Mouse (Mus musculus): ENCODE measurements around the gene Gata3. TPM values are rescaled to one million over a fixed set of nuclear protein-coding genes. Genes with fewer than 3 reads are reported as not detected.
A peak's percentile ranks its signal among the peaks of the same experiment; 100 is the strongest.

Gene Gata3
- polyA plus RNA-seq, 1 experiment from 2014 or later, result 7.5 TPM

DNA sequence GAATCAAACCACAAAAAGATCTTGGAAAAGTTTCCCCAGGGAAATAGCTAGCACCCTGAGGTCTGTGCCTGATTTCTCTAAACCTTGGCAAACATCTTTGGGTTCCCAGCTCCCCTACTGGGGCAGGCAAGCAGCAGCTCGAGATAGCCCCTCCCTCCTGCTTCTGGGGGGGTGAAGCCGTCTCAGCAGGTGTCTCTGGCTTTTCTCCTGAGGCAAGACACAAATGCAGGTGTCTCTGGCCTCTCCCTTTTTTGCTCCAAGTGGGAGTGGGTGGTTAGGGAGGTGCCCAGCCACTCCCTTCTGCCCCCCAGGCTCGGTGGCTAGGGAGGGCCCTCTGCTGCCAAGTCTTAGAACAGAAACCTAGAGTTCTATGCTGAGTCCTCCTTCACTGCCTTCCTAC is 62.2 kb downstream of the Gata3 start:
- ATAC-seq (ENCODE audit: low FRiP score, low TSS enrichment) (no peak), DNase-seq (ENCODE audit: low spot score) (no peak)

GRCm38 (mm10) chr2:9820611-9821010 is 69.2 kb downstream of the Gata3 start:
- no peaks in the 10 kb centered on the region for H3K27me3 ChIP-seq (ENCODE audit: control insufficient read depth, insufficient read depth, low read length)
- H3K9ac ChIP-seq (ENCODE audit: low read length), result no peak overlapping the region
- H3K9me3 ChIP-seq (ENCODE audit: control insufficient read depth, low read length), result no peaks in the 10 kb centered on the region
- ATAC-seq (ENCODE audit: low FRiP score, low TSS enrichment) (no peak), DNase-seq (ENCODE audit: low spot score) (no peak)
- H3K36me3 ChIP-seq (ENCODE audit: control insufficient read depth, insufficient read depth, low read length), result no peaks in the 10 kb centered on the region
- WGBS, result 76% methylated on average over 8 of the region's 8 CpGs
- H3K4me1 ChIP-seq (replicated peaks; ENCODE audit: control insufficient read depth, insufficient read depth), result no peaks in the 10 kb centered on the region
- no peak overlapping the region for H3K4me3 ChIP-seq (ENCODE audit: low read depth, low read length)
- H3K4me2 ChIP-seq (replicated peaks; ENCODE audit: low read depth), result no peak overlapping the region
- no peak overlapping the region for H3K27ac ChIP-seq (replicated peaks)
- no peak for TF ChIP-seq CTCF (IDR thresholded peaks at IDR 0.05; ENCODE audit: low read depth)
- no peak for TF ChIP-seq EP300 (optimal IDR thresholded peaks at IDR 0.05)

More for the DNA sequence above, 62.2 kb downstream of the Gata3 start:
- Histone ChIP-seq H3K9ac (ENCODE audit: low read length) (no peak overlapping the region), H3K4me2 (replicated peaks; ENCODE audit: low read depth) (no peak overlapping the region), H3K27ac (replicated peaks) (no peak overlapping the region), H3K4me1 (replicated peaks; ENCODE audit: control insufficient read depth, insufficient read depth) (no peaks in the 10 kb centered on the region), H3K9me3 (ENCODE audit: control insufficient read depth, low read length) (no peaks in the 10 kb centered on the region), H3K36me3 (ENCODE audit: control insufficient read depth, insufficient read depth, low read length) (no peaks in the 10 kb centered on the region), H3K4me3 (ENCODE audit: low read depth, low read length) (no peak overlapping the region), H3K27me3 (ENCODE audit: control insufficient read depth, insufficient read depth, low read length) (no peaks in the 10 kb centered on the region)
- 28% methylated on average over 3 of the region's 3 CpGs for WGBS
- no peak for TF ChIP-seq CTCF (IDR thresholded peaks at IDR 0.05; ENCODE audit: low read depth)
- no peak for TF ChIP-seq EP300 (optimal IDR thresholded peaks at IDR 0.05)

GRCm38 (mm10) chr2:9818177-9818785 is 71.6 kb downstream of the Gata3 start:
- H3K4me1 ChIP-seq (replicated peaks; ENCODE audit: control insufficient read depth, insufficient read depth), result no peaks in the 10 kb centered on the region
- H3K27me3 ChIP-seq (ENCODE audit: control insufficient read depth, insufficient read depth, low read length), result no peaks in the 10 kb centered on the region
- WGBS, result 38% methylated on average over 7 of the region's 7 CpGs
- ATAC-seq (ENCODE audit: low FRiP score, low TSS enrichment) (peak; percentile 49; the same call in 1 of the 2 replicates), DNase-seq (ENCODE audit: low spot score) (no peak)
- TF ChIP-seq CTCF (IDR thresholded peaks at IDR 0.05; ENCODE audit: low read depth), result no peak
- TF ChIP-seq EP300 (optimal IDR thresholded peaks at IDR 0.05), result no peak
- H3K4me3 ChIP-seq (ENCODE audit: low read depth, low read length), result no peak overlapping the region
- no peak overlapping the region for H3K9ac ChIP-seq (ENCODE audit: low read length)
- H3K9me3 ChIP-seq (ENCODE audit: control insufficient read depth, low read length), result no peaks in the 10 kb centered on the region
- no peak overlapping the region for H3K4me2 ChIP-seq (replicated peaks; ENCODE audit: low read depth)
- no peak overlapping the region for H3K27ac ChIP-seq (replicated peaks)
- H3K36me3 ChIP-seq (ENCODE audit: control insufficient read depth, insufficient read depth, low read length), result no peaks in the 10 kb centered on the region

Other genes with a start within 250 kb of the Gata3 start
- gene 4930412O13Rik, start 8.8 kb downstream of the Gata3 start, polyA plus RNA-seq (2015; fragmentation: Nextera tagmentation; extraction: Ambion mirVana), result not detected in 2 replicates
- not detected in 2 replicates for gene 9230102O04Rik, start 494 bp downstream of the Gata3 start, polyA plus RNA-seq (2015; fragmentation: Nextera tagmentation; extraction: Ambion mirVana)
- gene Taf3, start 158.6 kb upstream of the Gata3 start, polyA plus RNA-seq (2015; fragmentation: Nextera tagmentation; extraction: Ambion mirVana), result 4.7 and 4.9 TPM in 2 replicates
- 620 and 626 TPM in 2 replicates for gene Atp5c1, start 190.5 kb upstream of the Gata3 start, polyA plus RNA-seq (2015; fragmentation: Nextera tagmentation; extraction: Ambion mirVana)
- gene Kin, start 190.6 kb upstream of the Gata3 start, polyA plus RNA-seq (2015; fragmentation: Nextera tagmentation; extraction: Ambion mirVana), result 15.4 and 16.2 TPM in 2 replicates
- gene Itih2, start 241.4 kb upstream of the Gata3 start, polyA plus RNA-seq (2015; fragmentation: Nextera tagmentation; extraction: Ambion mirVana), result 9.0 and 11.3 TPM in 2 replicates